Comparison of ENCODE assay signal across 8 mouse cellular contexts in genomic region chr5:125404536-125404902, GRCm38 (mm10). TPM values are rescaled to one million over a fixed set of nuclear protein-coding genes. Genes with fewer than 3 reads are reported as not detected.
DNase-seq lines count a peak whose midpoint lies in the region; ATAC-seq and TF ChIP-seq lines count a peak whose summit lies in the region.

No protein-coding gene starts in this region.

- peaks cover 5% of the 10 kb centered on the region; the same call in 1 of the 2 replicates for H3K4me1 ChIP-seq in kidney, postnatal 0 days (replicated peaks; ENCODE audit: insufficient read depth, low read length)
- H3K4me1 ChIP-seq in hindbrain, embryonic 10.5 days (replicated peaks) = peaks cover 29% of the 10 kb centered on the region
- peaks cover 24% of the 10 kb centered on the region for H3K4me1 ChIP-seq in midbrain, embryonic 12.5 days

- H3K4me3 ChIP-seq in kidney, postnatal 0 days (replicated peaks; ENCODE audit: low read depth, low read length) = peak overlapping the region; percentile 66
- peak overlapping the region; percentile 73 for H3K4me3 ChIP-seq in hindbrain, embryonic 10.5 days
- peak overlapping the region; percentile 62 for H3K4me3 ChIP-seq in midbrain, embryonic 12.5 days

- H3K9ac ChIP-seq in kidney, postnatal 0 days (ENCODE audit: low read depth, low read length) = peak overlapping the region; percentile 54
- H3K9ac ChIP-seq in midbrain, embryonic 12.5 days (replicated peaks) = peak overlapping the region; percentile 58; the same call in 1 of the 2 replicates

- WGBS in kidney, postnatal 0 days = 1% methylated on average over 7 of the region's 7 CpGs
- under 1% methylated on average over 7 of the region's 7 CpGs for WGBS in hindbrain, embryonic 10.5 days
- WGBS in midbrain, embryonic 12.5 days = 4% methylated on average over 7 of the region's 7 CpGs

- no peak for TF ChIP-seq CTCF in kidney, postnatal 0 days (IDR thresholded peaks at IDR 0.05; ENCODE audit: low read depth)
- no peak for TF ChIP-seq CTCF in brain, embryonic 14.5 days (IDR thresholded peaks at IDR 0.05; ENCODE audit: borderline replicate concordance, extremely low read depth, insufficient read depth, insufficient read length)

- TF ChIP-seq POLR2A in brain, embryonic 14.5 days (IDR thresholded peaks at IDR 0.05; ENCODE audit: borderline replicate concordance, extremely low read depth, insufficient read depth, insufficient read length, poor library complexity, severe bottlenecking) = no peak

- H3K4me2 ChIP-seq in kidney, postnatal 0 days (ENCODE audit: low read length) = peak overlapping the region; percentile 65
- H3K4me2 ChIP-seq in midbrain, embryonic 12.5 days (replicated peaks) = peak overlapping the region; percentile 67

- peak; percentile 59 for DNase-seq in kidney, postnatal 0 days (ENCODE audit: low spot score)
- DNase-seq in kidney, adult 11 months = no peak
- DNase-seq in brain, embryonic 14.5 days (ENCODE audit: low read depth) = peak; percentile 60
- no peak for DNase-seq in hindbrain, embryonic 10.5 days (ENCODE audit: low spot score)
- no peak for DNase-seq in spleen, adult 12 weeks (ENCODE audit: low spot score)
- no peak for DNase-seq in urinary bladder, postnatal 14 days (ENCODE audit: low spot score)

- no peaks in the 10 kb centered on the region for H3K9me3 ChIP-seq in kidney, postnatal 0 days (replicated peaks; ENCODE audit: low read length)
- H3K9me3 ChIP-seq in hindbrain, embryonic 10.5 days = no peaks in the 10 kb centered on the region
- H3K9me3 ChIP-seq in midbrain, embryonic 12.5 days = no peaks in the 10 kb centered on the region

- peak overlapping the region; percentile 93 for H3K27ac ChIP-seq in kidney, postnatal 0 days
- peak overlapping the region; percentile 90 for H3K27ac ChIP-seq in hindbrain, embryonic 10.5 days
- peak overlapping the region; percentile 87 for H3K27ac ChIP-seq in midbrain, embryonic 12.5 days (replicated peaks)

- H3K27me3 ChIP-seq in kidney, postnatal 0 days (ENCODE audit: insufficient read depth, low read length) = no peaks in the 10 kb centered on the region
- H3K27me3 ChIP-seq in hindbrain, embryonic 10.5 days (ENCODE audit: insufficient read depth, poor library complexity, severe bottlenecking) = peaks cover 8% of the 10 kb centered on the region; the same call in 1 of the 2 replicates
- peaks cover 7% of the 10 kb centered on the region; the same call in 1 of the 2 replicates for H3K27me3 ChIP-seq in midbrain, embryonic 12.5 days

- no peak for ATAC-seq in kidney, postnatal 0 days (replicated peaks; ENCODE audit: low FRiP score, low read depth)
- ATAC-seq in midbrain, embryonic 12.5 days (ENCODE audit: low FRiP score, low read depth) = no peak
- no peak for ATAC-seq in inflammation-experienced regulatory T-cells, adult 6 months

- no peaks in the 10 kb centered on the region for H3K36me3 ChIP-seq in kidney, postnatal 0 days (ENCODE audit: insufficient read depth, low read length)
- no peaks in the 10 kb centered on the region for H3K36me3 ChIP-seq in hindbrain, embryonic 10.5 days
- no peaks in the 10 kb centered on the region for H3K36me3 ChIP-seq in midbrain, embryonic 12.5 days

RNA-seq across cellular contexts. Expression of gene Ubc, which starts 14.5 kb away (rescaled TPM):
- polyA plus RNA-seq in kidney, postnatal 0 days (2015; fragmentation: Nextera tagmentation; extraction: Ambion mirVana) = 702 and 872 TPM in 2 replicates
- polyA plus RNA-seq in brain, embryonic 14.5 days (2012; rRNA removed) = 784 and 896 TPM in 2 replicates
- polyA plus RNA-seq in hindbrain, embryonic 10.5 days (2016; fragmentation: Nextera tagmentation; extraction: Ambion mirVana) = 928 and 1,134 TPM in 2 replicates
- 1,111 and 1,158 TPM in 2 replicates for polyA plus RNA-seq in midbrain, embryonic 12.5 days (2016; fragmentation: Nextera tagmentation; extraction: Ambion mirVana)
- polyA plus RNA-seq in inflammation-experienced regulatory T-cells, adult 6 months (2017; shearing (Covaris generic)) = 1,000 to 10,000 TPM in 2 of 3 experiments, 100 to 1,000 TPM in 1; 741 to 1,375 (median 1,290) TPM

RNA-seq across cellular contexts. Expression of gene Gm10382, which starts 15.4 kb away (rescaled TPM):
- 0.40 and 0.74 TPM in 2 replicates for polyA plus RNA-seq in kidney, postnatal 0 days (2015; fragmentation: Nextera tagmentation; extraction: Ambion mirVana)
- polyA plus RNA-seq in brain, embryonic 14.5 days (2012; rRNA removed) = 0.34 and 0.58 TPM in 2 replicates
- 0.52 and 0.86 TPM in 2 replicates for polyA plus RNA-seq in hindbrain, embryonic 10.5 days (2016; fragmentation: Nextera tagmentation; extraction: Ambion mirVana)
- 0.43 and 0.68 TPM in 2 replicates for polyA plus RNA-seq in midbrain, embryonic 12.5 days (2016; fragmentation: Nextera tagmentation; extraction: Ambion mirVana)
- polyA plus RNA-seq in inflammation-experienced regulatory T-cells, adult 6 months (2017; shearing (Covaris generic)) = 1 to 10 TPM in 2 of 3 experiments, under 1 TPM in 1; 0.65 to 1.1 (median 1.0) TPM

RNA-seq across cellular contexts. Expression of gene Dhx37, which starts 29.4 kb away (rescaled TPM):
- 7.2 and 8.1 TPM in 2 replicates for polyA plus RNA-seq in kidney, postnatal 0 days (2015; fragmentation: Nextera tagmentation; extraction: Ambion mirVana)
- 27.6 and 31.5 TPM in 2 replicates for polyA plus RNA-seq in brain, embryonic 14.5 days (2012; rRNA removed)
- polyA plus RNA-seq in hindbrain, embryonic 10.5 days (2016; fragmentation: Nextera tagmentation; extraction: Ambion mirVana) = 19.2 and 21.0 TPM in 2 replicates
- polyA plus RNA-seq in midbrain, embryonic 12.5 days (2016; fragmentation: Nextera tagmentation; extraction: Ambion mirVana) = 14.8 and 16.4 TPM in 2 replicates
- polyA plus RNA-seq in inflammation-experienced regulatory T-cells, adult 6 months (2017; shearing (Covaris generic)) = 10 to 100 TPM in 1 of 3 experiments, 1 to 10 TPM in 2; 6.9 to 10.2 (median 9.2) TPM

RNA-seq across cellular contexts. Expression of gene Bri3bp, which starts 36.8 kb away (rescaled TPM):
- polyA plus RNA-seq in kidney, postnatal 0 days (2015; fragmentation: Nextera tagmentation; extraction: Ambion mirVana) = 46.7 and 47.2 TPM in 2 replicates
- 13.0 and 23.5 TPM in 2 replicates for polyA plus RNA-seq in brain, embryonic 14.5 days (2012; rRNA removed)
- polyA plus RNA-seq in hindbrain, embryonic 10.5 days (2016; fragmentation: Nextera tagmentation; extraction: Ambion mirVana) = 46.9 and 53.8 TPM in 2 replicates
- 35.5 and 41.2 TPM in 2 replicates for polyA plus RNA-seq in midbrain, embryonic 12.5 days (2016; fragmentation: Nextera tagmentation; extraction: Ambion mirVana)
- 10 to 100 TPM in 1 of 3 experiments, 1 to 10 TPM in 2; 5.6 to 12.9 (median 8.3) TPM for polyA plus RNA-seq in inflammation-experienced regulatory T-cells, adult 6 months (2017; shearing (Covaris generic))

Comparison
In these comparisons a context has a peak if more than half of its experiments do, and no peak if none do; other contexts are left out.
1. DNase-seq: peak in kidney, postnatal 0 days (single experiment) and brain, embryonic 14.5 days (single experiment); none in kidney, adult 11 months (single experiment), hindbrain, embryonic 10.5 days (single experiment), spleen, adult 12 weeks (single experiment) and urinary bladder, postnatal 14 days (single experiment).
2. Peak in every context shown above with its lines, with median percentiles within 50 percentile points of each other: H3K27ac ChIP-seq and H3K4me3 ChIP-seq.